Mouse (Mus musculus) thymus, postnatal 0 days (tissue): ENCODE measurements around the gene Gm12184. TPM values are rescaled to one million over a fixed set of nuclear protein-coding genes. Genes with fewer than 3 reads are reported as not detected.
A peak's percentile ranks its signal among the peaks of the same experiment; 100 is the strongest.
"Not testable (repeated sequence)": the region's sequence is repeated elsewhere in the genome, so short reads cannot be mapped to it uniquely, and the experiment has no call there.

Experiments used
- DNase-seq: peaks from one replicate; pipeline ENCODE4 v3.0.0-alpha.2; 2015; ENCODE audit warnings: low spot score
- polyA plus RNA-seq: library from polyadenylated mRNA; unstranded; fragments of >200 nt; fragmentation: Nextera tagmentation; extraction: Ambion mirVana; gene quantifications from 2 replicates; pipeline ENCODE4 v1.2.1, GENCODE M21; 2015

Gm12184 gene
- 7.6 and 8.8 TPM in 2 replicates for polyA plus RNA-seq

- not testable (repeated sequence) for DNase-seq
These were observed at the start of gene Gm12184, which contains the start of gene Trim7 for GRCm38 (mm10) chr11:48825979-48826751. Gene Gm12184 (minus strand): TSS chr11:48826655. Gene Trim7 (plus strand): TSS chr11:48826140.

- not testable (repeated sequence) for DNase-seq
These were observed 48.9 kb upstream of the Gm12184 start for GRCm38 (mm10) chr11:48875343-48875837.

- DNase-seq = peak; percentile 80
These were observed 48.0 kb upstream of the Gm12184 start for GRCm38 (mm10) chr11:48874465-48874864.

- DNase-seq = no peak
These were observed 47.3 kb upstream of the Gm12184 start for GRCm38 (mm10) chr11:48873591-48874290.

GRCm38 (mm10) chr11:48872695-48873300 is 46.3 kb upstream of the Gm12184 start:
- DNase-seq = no peak

- peak; percentile 61 for DNase-seq
These were observed 45.5 kb upstream of the Gm12184 start for GRCm38 (mm10) chr11:48871817-48872541.

GRCm38 (mm10) chr11:48871201-48871772 is 44.8 kb upstream of the Gm12184 start, which contains the start of gene Irgm1:
Gene Irgm1 (minus strand): TSS chr11:48871683.
- DNase-seq = peak; percentile 79

GRCm38 (mm10) chr11:48870781-48871180 is 44.3 kb upstream of the Gm12184 start:
- no peak for DNase-seq

GRCm38 (mm10) chr11:48869380-48870110 is 43.1 kb upstream of the Gm12184 start:
- DNase-seq = peak; percentile 32

- DNase-seq = no peak
These were observed 40.0 kb upstream of the Gm12184 start for GRCm38 (mm10) chr11:48866481-48866880.

- DNase-seq = no peak
These were observed 37.4 kb upstream of the Gm12184 start for GRCm38 (mm10) chr11:48863808-48864207.

- no peak for DNase-seq
These were observed 36.4 kb upstream of the Gm12184 start for GRCm38 (mm10) chr11:48862784-48863319.

GRCm38 (mm10) chr11:48859014-48859413 is 32.6 kb upstream of the Gm12184 start:
- peak; percentile 76 for DNase-seq

GRCm38 (mm10) chr11:48853474-48854180 is 27.2 kb upstream of the Gm12184 start:
- peak; percentile 90 for DNase-seq

GRCm38 (mm10) chr11:48852624-48853473 is 26.4 kb upstream of the Gm12184 start:
- DNase-seq = no peak

- no peak for DNase-seq
These were observed 25.7 kb upstream of the Gm12184 start for GRCm38 (mm10) chr11:48852190-48852589.

GRCm38 (mm10) chr11:48851270-48851995 is 25.0 kb upstream of the Gm12184 start:
- no peak for DNase-seq
